Mouse (Mus musculus): ENCODE data around the gene Gm49325. TPM values are rescaled to one million over a fixed set of nuclear protein-coding genes. Genes with fewer than 3 reads are reported as not detected.

Gm49325 gene
- polyA plus RNA-seq, 1 experiment from 2014 or later = 13.1 TPM

DNA sequence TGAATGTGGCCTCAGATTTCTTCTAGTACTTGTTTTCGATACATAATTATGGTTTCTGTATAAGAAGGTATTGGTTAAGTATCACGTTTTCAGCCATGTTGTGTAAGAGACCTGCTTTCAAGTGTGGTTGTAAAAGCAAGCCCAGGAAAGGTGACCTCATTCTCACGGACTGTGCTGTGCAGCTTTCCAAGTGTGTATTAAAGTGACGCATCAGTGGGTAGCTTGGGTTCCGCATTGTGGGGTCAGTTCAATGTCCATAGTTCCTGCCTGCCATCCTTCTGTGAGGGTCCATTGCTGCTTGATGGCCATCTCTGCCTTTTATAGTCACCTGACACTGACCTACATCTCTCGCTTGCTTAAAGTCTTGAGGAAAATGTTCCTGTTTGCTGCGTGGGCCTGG lies 10.9 kb downstream of the Gm49325 start:
- no peak overlapping the region for H3K4me2 ChIP-seq (ENCODE audit: low read length)
- no peak for DNase-seq (ENCODE audit: low spot score)
- peak; percentile 45; the same call in 1 of the 2 replicates for ATAC-seq (replicated peaks; ENCODE audit: low FRiP score, low read depth)
- no peak overlapping the region for H3K4me3 ChIP-seq (replicated peaks; ENCODE audit: low read depth, low read length)
- no peaks in the 10 kb centered on the region for H3K4me1 ChIP-seq (replicated peaks; ENCODE audit: insufficient read depth, low read length)
- H3K36me3 ChIP-seq (ENCODE audit: insufficient read depth, low read length) = peaks cover 36% of the 10 kb centered on the region
- no peak for TF ChIP-seq CTCF (IDR thresholded peaks at IDR 0.05; ENCODE audit: low read depth)
- 89% methylated on average over 7 of the region's 7 CpGs for WGBS
- no peak overlapping the region for H3K27ac ChIP-seq
- H3K27me3 ChIP-seq (ENCODE audit: insufficient read depth, low read length) = no peaks in the 10 kb centered on the region
- no peak overlapping the region for H3K9ac ChIP-seq (ENCODE audit: low read depth, low read length)
- no peaks in the 10 kb centered on the region for H3K9me3 ChIP-seq (replicated peaks; ENCODE audit: low read length)

DNA sequence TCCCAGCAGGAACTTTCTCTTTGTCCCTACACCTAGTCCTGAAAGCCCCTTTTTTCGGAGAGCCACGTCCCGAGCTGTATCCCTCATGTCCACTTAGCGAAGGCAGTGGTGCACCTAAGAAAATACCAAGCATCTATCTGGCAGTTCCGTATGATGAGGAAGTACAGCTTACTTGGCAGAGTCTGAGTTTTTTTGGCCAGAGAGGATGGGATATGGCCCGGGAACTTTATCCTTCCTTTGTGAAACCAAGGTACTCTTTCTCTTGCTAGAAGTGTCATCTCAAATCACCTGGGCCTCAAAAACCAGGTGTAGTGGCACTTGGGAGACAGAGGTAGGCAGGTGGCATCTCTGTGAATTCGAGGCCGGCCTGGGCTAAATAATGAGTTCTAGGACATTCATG lies 15.5 kb downstream of the Gm49325 start:
- H3K27ac ChIP-seq = peak overlapping the region; percentile 92
- H3K36me3 ChIP-seq (ENCODE audit: insufficient read depth, low read length) = peaks cover 18% of the 10 kb centered on the region; the same call in 1 of the 2 replicates
- H3K9me3 ChIP-seq (replicated peaks; ENCODE audit: low read length) = no peaks in the 10 kb centered on the region
- no peaks in the 10 kb centered on the region for H3K27me3 ChIP-seq (ENCODE audit: insufficient read depth, low read length)
- H3K4me1 ChIP-seq (replicated peaks; ENCODE audit: insufficient read depth, low read length) = peaks cover 5% of the 10 kb centered on the region; the same call in 1 of the 2 replicates
- WGBS = 72% methylated on average over 8 of the region's 8 CpGs
- peak overlapping the region; percentile 96 for H3K9ac ChIP-seq (ENCODE audit: low read depth, low read length)
- ATAC-seq (replicated peaks; ENCODE audit: low FRiP score, low read depth) (no peak), DNase-seq (ENCODE audit: low spot score) (no peak)
- peak overlapping the region; percentile 87 for H3K4me3 ChIP-seq (replicated peaks; ENCODE audit: low read depth, low read length)
- no peak for TF ChIP-seq CTCF (IDR thresholded peaks at IDR 0.05; ENCODE audit: low read depth)
- H3K4me2 ChIP-seq (ENCODE audit: low read length) = peak overlapping the region; percentile 58

DNA sequence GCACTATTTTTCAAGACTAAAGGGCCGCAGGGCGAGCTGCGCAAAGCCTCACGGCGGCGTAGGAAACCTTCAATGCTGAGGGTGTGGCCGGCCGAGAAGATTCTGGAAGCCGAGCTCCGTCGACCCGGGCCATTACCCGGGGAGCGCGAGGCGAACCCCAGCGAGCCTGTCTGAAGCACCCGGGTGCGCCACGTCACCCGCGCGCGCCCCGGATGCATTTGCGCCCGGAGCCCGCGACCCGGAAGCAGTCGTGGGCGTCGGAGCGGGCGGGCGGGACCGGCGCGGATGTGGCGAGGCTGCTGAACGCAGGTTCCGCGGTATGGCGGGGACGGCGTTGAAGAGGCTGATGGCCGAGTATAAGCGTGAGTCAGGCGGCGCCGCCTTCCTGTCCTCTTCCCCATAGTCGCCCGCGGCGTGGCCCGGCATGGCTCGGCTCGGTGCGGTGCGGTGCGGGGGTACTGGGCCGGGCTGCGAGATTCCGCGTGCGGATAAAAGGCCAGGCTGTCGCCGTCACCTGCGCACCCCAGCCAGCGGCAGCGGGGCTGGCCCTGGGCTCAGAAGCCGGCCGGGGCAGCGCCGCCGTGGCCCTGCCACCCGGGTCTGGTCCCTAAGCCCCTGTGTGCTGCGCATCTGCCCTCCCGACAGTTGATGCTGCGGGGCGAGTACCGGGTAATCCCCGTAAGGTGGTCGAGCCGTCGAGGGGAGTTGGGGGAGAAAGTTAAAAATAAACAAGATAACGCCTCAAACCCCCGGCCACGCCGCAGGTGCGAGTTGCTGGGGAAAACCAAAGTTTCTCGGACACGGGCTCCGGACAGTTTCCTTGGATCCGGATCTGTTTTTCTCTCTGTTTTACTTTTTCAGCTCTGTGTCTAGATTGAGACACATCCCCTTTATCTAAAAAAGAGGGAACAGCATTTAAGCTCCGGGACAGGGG lies 16.3 kb downstream of the Gm49325 start, which contains the start of gene Ube2g2:
Gene Ube2g2, plus strand, starts transcription at position 221 of the 934 bp plus-strand sequence.
- Histone ChIP-seq H3K4me2 (ENCODE audit: low read length) (peak within 1 kb of the TSS; percentile 58), H3K4me1 (replicated peaks; ENCODE audit: insufficient read depth, low read length) (peaks cover 5% of the 10 kb centered on the region; the same call in 1 of the 2 replicates), H3K36me3 (ENCODE audit: insufficient read depth, low read length) (peaks cover 10% of the 10 kb centered on the region; the same call in 1 of the 2 replicates), H3K27ac (peak within 1 kb of the TSS; percentile 92), H3K27me3 (ENCODE audit: insufficient read depth, low read length) (no peaks in the 10 kb centered on the region), H3K9me3 (replicated peaks; ENCODE audit: low read length) (no peaks in the 10 kb centered on the region), H3K9ac (ENCODE audit: low read depth, low read length) (peak within 1 kb of the TSS; percentile 96), H3K4me3 (replicated peaks; ENCODE audit: low read depth, low read length) (peak within 1 kb of the TSS; percentile 87)
- no peak for TF ChIP-seq CTCF (IDR thresholded peaks at IDR 0.05; ENCODE audit: low read depth)
- under 1% methylated on average over 96 of the region's 96 CpGs for WGBS
- DNase-seq (ENCODE audit: low spot score) (peak; percentile 91), ATAC-seq (replicated peaks; ENCODE audit: low FRiP score, low read depth) (peak; percentile 91)

DNA sequence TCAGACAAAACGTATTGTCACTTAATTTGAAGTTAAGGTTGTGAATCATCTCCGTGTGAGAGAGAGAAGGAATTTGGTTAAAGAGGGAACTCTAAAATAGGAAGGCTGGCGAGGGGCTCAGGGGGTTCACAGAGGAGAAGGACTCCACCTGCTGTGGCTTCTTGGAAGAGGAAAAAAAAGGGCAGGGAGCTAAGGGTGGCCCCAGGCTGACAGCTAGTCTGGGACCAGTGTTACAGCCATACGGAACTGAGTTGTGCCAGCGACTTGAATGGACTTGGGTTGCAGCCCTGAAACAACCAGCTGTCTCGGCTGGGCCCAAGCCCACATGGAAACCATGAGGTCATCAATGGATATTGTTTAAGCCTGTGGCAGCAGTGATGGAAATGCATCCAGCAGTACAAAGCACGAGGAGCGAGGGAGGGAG lies 17.1 kb downstream of the Gm49325 start:
- peaks cover 5% of the 10 kb centered on the region; the same call in 1 of the 2 replicates for H3K4me1 ChIP-seq (replicated peaks; ENCODE audit: insufficient read depth, low read length)
- 0 out of 2 replicates have a peak, but pooled peaks cover 5% of the 10 kb centered on the region for H3K36me3 ChIP-seq (ENCODE audit: insufficient read depth, low read length)
- ATAC-seq (replicated peaks; ENCODE audit: low FRiP score, low read depth) = no peak
- 5% methylated on average over 8 of the region's 8 CpGs for WGBS
- no peaks in the 10 kb centered on the region for H3K27me3 ChIP-seq (ENCODE audit: insufficient read depth, low read length)
- H3K4me2 ChIP-seq (ENCODE audit: low read length) = peak overlapping the region; percentile 58
- H3K9me3 ChIP-seq (replicated peaks; ENCODE audit: low read length) = no peaks in the 10 kb centered on the region
- peak; percentile 42 for DNase-seq (ENCODE audit: low spot score)
- peak overlapping the region; percentile 87 for H3K4me3 ChIP-seq (replicated peaks; ENCODE audit: low read depth, low read length)
- peak; percentile 19; the same call in 1 of the 2 replicates for TF ChIP-seq CTCF (IDR thresholded peaks at IDR 0.05; ENCODE audit: low read depth)
- H3K9ac ChIP-seq (ENCODE audit: low read depth, low read length) = peak overlapping the region; percentile 96
- H3K27ac ChIP-seq = peak overlapping the region; percentile 92

DNA sequence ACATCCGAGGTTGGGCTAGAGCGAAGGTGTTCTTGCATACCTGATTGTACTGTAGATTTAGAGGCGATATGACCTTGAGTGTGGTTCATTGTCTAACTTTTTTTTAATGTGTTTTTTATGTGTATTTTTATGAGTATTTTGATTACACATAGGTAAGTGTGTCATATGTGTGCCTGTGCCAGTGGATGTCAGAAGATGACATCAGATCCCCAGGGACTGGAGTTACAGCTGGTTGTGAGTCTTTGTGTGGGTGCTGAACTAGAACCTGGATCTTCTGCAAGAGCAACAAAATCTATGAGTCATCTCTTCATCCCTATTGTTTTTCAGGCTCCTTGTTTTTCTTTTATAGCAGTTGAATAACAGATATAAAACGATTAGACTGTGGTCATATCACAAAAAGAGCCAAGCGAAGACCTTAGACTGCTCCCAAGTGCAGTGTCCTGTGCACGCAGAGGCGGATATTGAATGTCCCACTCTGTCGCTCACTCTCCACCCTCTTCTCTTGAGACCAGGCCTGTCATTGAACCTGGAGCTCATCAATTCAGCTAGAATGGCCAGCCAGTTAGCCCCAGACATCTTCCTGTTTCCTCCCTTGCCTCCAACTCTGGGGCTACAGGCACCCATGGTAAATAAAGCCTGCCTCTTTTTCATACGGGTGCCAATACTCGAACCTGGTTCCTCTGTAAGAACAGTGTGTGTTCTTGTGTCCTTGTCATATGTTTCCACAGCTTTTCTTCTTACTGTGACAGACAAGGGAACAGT lies 17.8 kb downstream of the Gm49325 start:
- H3K27ac ChIP-seq = 0 out of 2 replicates have a peak overlapping the region, but pooled peaks have one; percentile 31
- peak overlapping the region; percentile 87 for H3K4me3 ChIP-seq (replicated peaks; ENCODE audit: low read depth, low read length)
- H3K4me1 ChIP-seq (replicated peaks; ENCODE audit: insufficient read depth, low read length) = peaks cover 5% of the 10 kb centered on the region; the same call in 1 of the 2 replicates
- no peaks in the 10 kb centered on the region for H3K9me3 ChIP-seq (replicated peaks; ENCODE audit: low read length)
- WGBS = 78% methylated on average over 10 of the region's 10 CpGs
- DNase-seq (ENCODE audit: low spot score) (no peak), ATAC-seq (replicated peaks; ENCODE audit: low FRiP score, low read depth) (no peak)
- no peaks in the 10 kb centered on the region for H3K27me3 ChIP-seq (ENCODE audit: insufficient read depth, low read length)
- TF ChIP-seq CTCF (IDR thresholded peaks at IDR 0.05; ENCODE audit: low read depth) = no peak
- H3K9ac ChIP-seq (ENCODE audit: low read depth, low read length) = 0 out of 2 replicates have a peak overlapping the region, but pooled peaks have one; percentile 96
- H3K36me3 ChIP-seq (ENCODE audit: insufficient read depth, low read length) = no peaks in the 10 kb centered on the region
- H3K4me2 ChIP-seq (ENCODE audit: low read length) = peak overlapping the region; percentile 58; the same call in 1 of the 2 replicates

Data from kidney, postnatal 0 days (tissue).